Mouse (Mus musculus): ENCODE data around the gene Ralgapb. TPM values are rescaled to one million over a fixed set of nuclear protein-coding genes. Genes with fewer than 3 reads are reported as not detected.

Gene Ralgapb
- polyA plus RNA-seq, 1 experiment from 2014 or later = 23.2 TPM

DNA sequence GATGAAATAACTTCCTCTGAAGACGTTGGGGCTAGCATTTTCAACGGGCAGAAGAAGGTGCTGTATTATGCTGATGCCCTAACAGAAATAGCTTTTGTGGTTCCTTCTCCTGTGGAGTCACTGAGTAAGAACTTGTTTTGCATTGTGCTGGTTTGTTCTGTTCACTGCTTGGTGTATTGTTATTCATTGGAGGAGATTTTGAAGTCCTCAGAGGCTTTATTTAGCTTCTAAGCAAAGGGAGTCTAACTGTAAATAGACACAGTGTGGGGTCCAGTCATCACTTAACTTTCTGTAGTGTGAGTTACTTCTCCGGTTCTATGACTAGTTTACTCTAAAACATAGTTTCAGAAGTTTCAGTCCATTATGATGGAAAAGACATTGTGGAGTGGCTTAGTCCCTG lies 68.0 kb downstream of the Ralgapb start:
- Histone ChIP-seq H3K4me2 (ENCODE audit: low read depth, low read length, severe bottlenecking) (no peak overlapping the region), H3K9me3 (ENCODE audit: control insufficient read depth, low read length) (no peaks in the 10 kb centered on the region), H3K36me3 (ENCODE audit: control insufficient read depth, insufficient read depth, low read length) (peaks cover 3% of the 10 kb centered on the region; the same call in 1 of the 2 replicates), H3K4me3 (ENCODE audit: low read depth, low read length) (no peak overlapping the region), H3K27ac (ENCODE audit: low read depth, low read length) (no peak overlapping the region), H3K9ac (ENCODE audit: low read length) (no peak overlapping the region), H3K4me1 (replicated peaks; ENCODE audit: control insufficient read depth, insufficient read depth, low read length) (no peaks in the 10 kb centered on the region), H3K27me3 (ENCODE audit: control insufficient read depth, insufficient read depth, low read length) (no peaks in the 10 kb centered on the region)
- no peak for DNase-seq (ENCODE audit: low spot score)
- WGBS = 84% methylated on average over 3 of the region's 3 CpGs
- no peak for ATAC-seq (replicated peaks; ENCODE audit: low FRiP score)

DNA sequence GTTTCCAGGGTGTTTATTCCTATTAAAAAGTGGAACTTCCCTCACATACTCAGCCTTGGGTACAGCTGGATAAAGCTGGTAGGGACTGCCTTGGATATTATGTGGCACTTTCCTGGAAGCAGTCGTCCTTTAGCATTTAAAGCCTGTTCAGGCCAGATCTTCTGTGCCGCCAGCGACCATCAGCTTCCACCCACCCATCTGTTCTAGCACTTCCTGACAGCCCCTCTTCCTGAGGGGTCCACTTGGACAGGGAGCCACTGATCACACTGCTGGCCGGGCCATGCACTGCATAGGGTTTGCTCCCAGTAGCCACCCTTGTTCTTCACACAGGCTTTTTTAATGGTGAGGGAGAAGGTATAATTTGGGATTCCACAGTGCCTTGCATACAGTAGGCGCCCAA lies 88.8 kb downstream of the Ralgapb start:
- DNase-seq (ENCODE audit: low spot score) = no peak
- 88% methylated on average over 5 of the region's 5 CpGs for WGBS
- no peak for ATAC-seq (replicated peaks; ENCODE audit: low FRiP score)
- H3K4me2 ChIP-seq (ENCODE audit: low read depth, low read length, severe bottlenecking) = no peak overlapping the region
- no peaks in the 10 kb centered on the region; the same call in 1 of the 2 replicates for H3K36me3 ChIP-seq (ENCODE audit: control insufficient read depth, insufficient read depth, low read length)
- no peak overlapping the region for H3K4me3 ChIP-seq (ENCODE audit: low read depth, low read length)
- no peaks in the 10 kb centered on the region for H3K4me1 ChIP-seq (replicated peaks; ENCODE audit: control insufficient read depth, insufficient read depth, low read length)
- H3K27ac ChIP-seq (ENCODE audit: low read depth, low read length) = no peak overlapping the region
- no peak overlapping the region for H3K9ac ChIP-seq (ENCODE audit: low read length)
- no peaks in the 10 kb centered on the region for H3K27me3 ChIP-seq (ENCODE audit: control insufficient read depth, insufficient read depth, low read length)
- no peaks in the 10 kb centered on the region for H3K9me3 ChIP-seq (ENCODE audit: control insufficient read depth, low read length)

DNA sequence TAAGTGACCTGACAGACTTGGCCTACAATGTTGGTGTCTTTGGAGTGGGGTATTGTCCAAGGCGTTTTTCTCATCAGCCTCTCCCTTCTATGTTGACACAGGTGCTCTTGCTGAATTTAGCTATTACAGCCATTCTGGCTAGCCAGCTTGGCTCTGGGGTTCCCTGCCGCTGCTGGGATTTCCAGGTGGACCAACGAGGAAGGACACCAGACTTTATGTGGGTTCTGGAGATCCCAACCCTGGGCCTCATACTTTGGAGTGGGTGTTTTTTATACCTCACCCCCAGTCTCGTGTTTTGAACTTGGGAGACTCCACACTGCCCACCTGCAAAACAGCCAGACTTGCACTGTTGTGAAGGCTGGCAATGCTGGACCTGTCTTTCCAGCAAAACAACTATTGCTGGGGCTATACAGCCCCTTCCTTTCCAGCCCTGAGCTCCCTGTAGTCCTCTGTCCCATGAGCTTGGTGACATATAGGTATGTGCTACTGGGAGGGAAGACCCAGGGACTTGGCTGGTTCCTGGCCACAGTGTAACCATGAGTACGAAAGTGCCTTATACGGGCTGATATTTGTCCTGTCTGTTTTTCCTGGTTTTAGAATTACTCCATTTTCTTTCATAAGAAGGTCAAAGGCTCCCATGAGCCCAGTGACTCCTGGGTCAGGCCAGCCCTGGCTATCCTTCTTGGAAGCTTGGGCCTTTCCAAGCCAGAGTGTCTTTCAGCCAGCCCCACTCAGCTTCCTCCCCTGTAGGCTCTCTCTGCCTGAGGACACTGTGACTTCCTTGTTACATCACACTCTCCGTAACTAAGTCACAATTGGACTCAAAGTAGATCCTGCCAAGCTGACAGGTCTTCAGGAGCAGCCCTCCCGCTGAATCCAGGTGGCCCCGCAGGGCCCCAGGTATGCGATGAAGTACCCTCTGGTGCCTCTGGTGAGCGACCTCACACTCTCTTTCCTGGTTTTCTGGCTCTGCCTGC lies 92.5 kb downstream of the Ralgapb start, which contains the start of gene Adig:
Adig (plus strand) TSS at position 777 of the 977 bp plus-strand sequence.
- ATAC-seq (replicated peaks; ENCODE audit: low FRiP score) (no peak), DNase-seq (ENCODE audit: low spot score) (no peak)
- no peaks in the 10 kb centered on the region for H3K4me1 ChIP-seq (replicated peaks; ENCODE audit: control insufficient read depth, insufficient read depth, low read length)
- no peaks in the 10 kb centered on the region for H3K9me3 ChIP-seq (ENCODE audit: control insufficient read depth, low read length)
- no peak within 1 kb of the TSS for H3K4me3 ChIP-seq (ENCODE audit: low read depth, low read length)
- 79% methylated on average over 11 of the region's 11 CpGs for WGBS
- H3K4me2 ChIP-seq (ENCODE audit: low read depth, low read length, severe bottlenecking) = no peak within 1 kb of the TSS
- no peaks in the 10 kb centered on the region for H3K27me3 ChIP-seq (ENCODE audit: control insufficient read depth, insufficient read depth, low read length)
- H3K27ac ChIP-seq (ENCODE audit: low read depth, low read length) = no peak within 1 kb of the TSS
- H3K9ac ChIP-seq (ENCODE audit: low read length) = no peak within 1 kb of the TSS
- no peaks in the 10 kb centered on the region for H3K36me3 ChIP-seq (ENCODE audit: control insufficient read depth, insufficient read depth, low read length)

DNA sequence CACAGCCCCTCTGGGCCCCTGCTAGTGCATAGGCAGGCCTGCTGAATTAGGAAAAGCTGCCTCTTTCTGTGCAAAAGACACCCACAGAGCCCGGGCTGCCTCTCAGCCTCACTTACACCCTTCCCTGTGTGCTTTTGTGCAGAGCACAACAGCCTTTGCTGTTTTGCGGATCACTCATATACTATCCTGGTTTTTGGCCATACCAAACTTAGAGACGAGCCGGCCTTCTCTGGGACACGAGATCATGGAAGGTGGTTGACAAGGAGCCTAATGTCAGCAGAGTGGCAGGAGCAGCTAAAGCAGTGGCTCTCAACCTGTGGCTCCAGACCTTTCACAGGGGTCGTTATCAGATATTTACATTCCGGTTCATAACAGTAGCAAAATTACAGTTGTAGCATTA lies 93.6 kb downstream of the Ralgapb start:
- Histone ChIP-seq H3K9me3 (ENCODE audit: control insufficient read depth, low read length) (no peaks in the 10 kb centered on the region), H3K27ac (ENCODE audit: low read depth, low read length) (no peak overlapping the region), H3K36me3 (ENCODE audit: control insufficient read depth, insufficient read depth, low read length) (no peaks in the 10 kb centered on the region), H3K9ac (ENCODE audit: low read length) (no peak overlapping the region), H3K4me1 (replicated peaks; ENCODE audit: control insufficient read depth, insufficient read depth, low read length) (no peaks in the 10 kb centered on the region), H3K4me3 (ENCODE audit: low read depth, low read length) (no peak overlapping the region), H3K27me3 (ENCODE audit: control insufficient read depth, insufficient read depth, low read length) (no peaks in the 10 kb centered on the region), H3K4me2 (ENCODE audit: low read depth, low read length, severe bottlenecking) (no peak overlapping the region)
- ATAC-seq (replicated peaks; ENCODE audit: low FRiP score) (no peak), DNase-seq (ENCODE audit: low spot score) (no peak)
- 89% methylated on average over 7 of the region's 7 CpGs for WGBS

DNA sequence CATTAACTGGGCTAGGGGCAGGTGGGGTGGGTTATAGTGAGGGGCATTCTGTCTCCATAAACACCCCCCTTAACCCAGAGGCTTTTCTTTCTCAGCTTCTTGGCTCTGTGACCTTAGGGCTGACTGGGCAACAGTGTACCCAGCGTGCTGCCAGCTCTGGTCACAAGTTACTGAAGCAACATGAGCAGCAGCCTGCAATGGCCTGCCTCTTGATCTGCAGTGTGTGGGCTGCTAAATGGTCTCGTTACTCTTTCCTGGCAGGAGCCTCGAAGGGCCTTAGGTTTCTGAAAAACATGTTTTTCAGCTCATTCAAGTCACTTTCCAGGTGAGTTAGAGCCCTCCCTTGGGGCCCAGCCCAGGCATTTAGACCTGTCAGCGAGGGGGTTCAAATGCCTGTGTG lies 94.0 kb downstream of the Ralgapb start:
- Histone ChIP-seq H3K9ac (ENCODE audit: low read length) (no peak overlapping the region), H3K4me3 (ENCODE audit: low read depth, low read length) (no peak overlapping the region), H3K27me3 (ENCODE audit: control insufficient read depth, insufficient read depth, low read length) (no peaks in the 10 kb centered on the region), H3K4me2 (ENCODE audit: low read depth, low read length, severe bottlenecking) (no peak overlapping the region), H3K9me3 (ENCODE audit: control insufficient read depth, low read length) (no peaks in the 10 kb centered on the region), H3K36me3 (ENCODE audit: control insufficient read depth, insufficient read depth, low read length) (no peaks in the 10 kb centered on the region), H3K4me1 (replicated peaks; ENCODE audit: control insufficient read depth, insufficient read depth, low read length) (no peaks in the 10 kb centered on the region), H3K27ac (ENCODE audit: low read depth, low read length) (no peak overlapping the region)
- DNase-seq (ENCODE audit: low spot score) = no peak
- WGBS = 75% methylated on average over 4 of the region's 4 CpGs
- no peak for ATAC-seq (replicated peaks; ENCODE audit: low FRiP score)

DNA sequence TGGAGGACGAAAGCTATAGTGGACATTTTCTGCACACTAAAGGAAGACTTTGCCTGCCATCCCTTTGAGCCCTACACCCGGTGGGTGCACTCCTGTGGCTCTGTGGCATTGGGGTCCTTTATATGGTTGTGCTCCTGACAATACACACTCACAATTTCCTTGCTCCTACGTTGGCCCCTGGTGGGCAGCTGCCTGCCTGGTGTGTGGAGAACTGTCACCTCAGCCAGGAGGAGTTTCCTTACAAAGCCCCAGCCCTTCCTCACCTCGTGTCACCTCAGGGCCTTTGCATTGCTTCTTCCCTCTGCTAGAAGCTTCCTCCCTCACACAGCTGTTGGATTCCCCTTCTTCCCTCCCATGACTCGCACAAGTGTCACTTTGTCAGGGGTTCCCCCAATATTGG lies 96.8 kb downstream of the Ralgapb start:
- Histone ChIP-seq H3K9ac (ENCODE audit: low read length) (no peak overlapping the region), H3K36me3 (ENCODE audit: control insufficient read depth, insufficient read depth, low read length) (no peaks in the 10 kb centered on the region), H3K4me1 (replicated peaks; ENCODE audit: control insufficient read depth, insufficient read depth, low read length) (no peaks in the 10 kb centered on the region), H3K4me3 (ENCODE audit: low read depth, low read length) (no peak overlapping the region), H3K4me2 (ENCODE audit: low read depth, low read length, severe bottlenecking) (no peak overlapping the region), H3K9me3 (ENCODE audit: control insufficient read depth, low read length) (no peaks in the 10 kb centered on the region), H3K27ac (ENCODE audit: low read depth, low read length) (no peak overlapping the region), H3K27me3 (ENCODE audit: control insufficient read depth, insufficient read depth, low read length) (no peaks in the 10 kb centered on the region)
- WGBS = 85% methylated on average over 5 of the region's 5 CpGs
- no peak for DNase-seq (ENCODE audit: low spot score)
- ATAC-seq (replicated peaks; ENCODE audit: low FRiP score) = no peak

DNA sequence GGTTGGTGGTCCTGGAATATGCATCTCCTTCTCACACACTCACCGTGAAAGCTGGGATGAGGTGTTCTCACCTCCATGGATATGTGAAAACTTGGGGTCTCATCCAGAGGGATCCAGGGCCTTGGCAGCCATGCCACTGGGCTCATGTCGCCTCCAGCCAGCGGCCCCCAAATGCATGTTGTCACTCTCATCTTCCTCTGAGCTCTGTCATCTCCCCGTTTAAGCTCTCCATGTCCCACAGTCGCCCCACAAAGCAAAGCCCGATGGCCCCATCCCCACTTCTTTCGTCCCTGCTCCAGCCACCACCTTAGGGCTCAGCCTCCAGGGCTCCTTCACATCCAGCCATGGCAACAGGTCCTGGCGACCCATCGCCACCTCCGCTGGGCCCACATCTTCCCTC lies 97.4 kb downstream of the Ralgapb start:
- Histone ChIP-seq H3K4me1 (replicated peaks; ENCODE audit: control insufficient read depth, insufficient read depth, low read length) (no peaks in the 10 kb centered on the region), H3K36me3 (ENCODE audit: control insufficient read depth, insufficient read depth, low read length) (no peaks in the 10 kb centered on the region)

DNA sequence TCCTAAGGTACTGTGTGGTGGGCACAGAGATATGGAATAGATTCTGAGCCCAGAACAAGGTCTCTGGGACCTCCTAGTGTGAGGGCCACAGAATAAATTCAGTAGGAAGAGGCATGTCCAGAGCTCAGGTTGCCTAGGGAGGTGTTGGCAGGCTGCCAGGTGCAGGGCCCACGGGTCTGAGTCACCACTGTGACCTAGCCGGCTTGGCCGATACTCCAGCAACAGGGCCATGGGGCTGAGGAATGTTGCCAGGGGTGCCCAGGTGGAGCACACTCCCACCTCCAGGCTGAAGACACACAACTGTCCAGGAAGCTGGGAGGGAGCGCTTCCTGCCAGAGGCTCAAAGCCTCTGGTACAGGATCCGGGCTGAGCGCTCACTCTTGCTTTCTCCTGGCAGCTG lies 101.0 kb downstream of the Ralgapb start:
- no peak for ATAC-seq (replicated peaks; ENCODE audit: low FRiP score)

More for the DNA sequence above, 97.4 kb downstream of the Ralgapb start:
- 93% methylated on average over 10 of the region's 10 CpGs for WGBS
- no peak overlapping the region for H3K4me3 ChIP-seq (ENCODE audit: low read depth, low read length)
- no peak overlapping the region for H3K4me2 ChIP-seq (ENCODE audit: low read depth, low read length, severe bottlenecking)
- no peak overlapping the region for H3K9ac ChIP-seq (ENCODE audit: low read length)
- H3K27ac ChIP-seq (ENCODE audit: low read depth, low read length) = no peak overlapping the region
- H3K27me3 ChIP-seq (ENCODE audit: control insufficient read depth, insufficient read depth, low read length) = no peaks in the 10 kb centered on the region
- DNase-seq (ENCODE audit: low spot score) (no peak), ATAC-seq (replicated peaks; ENCODE audit: low FRiP score) (no peak)
- no peaks in the 10 kb centered on the region for H3K9me3 ChIP-seq (ENCODE audit: control insufficient read depth, low read length)

DNA sequence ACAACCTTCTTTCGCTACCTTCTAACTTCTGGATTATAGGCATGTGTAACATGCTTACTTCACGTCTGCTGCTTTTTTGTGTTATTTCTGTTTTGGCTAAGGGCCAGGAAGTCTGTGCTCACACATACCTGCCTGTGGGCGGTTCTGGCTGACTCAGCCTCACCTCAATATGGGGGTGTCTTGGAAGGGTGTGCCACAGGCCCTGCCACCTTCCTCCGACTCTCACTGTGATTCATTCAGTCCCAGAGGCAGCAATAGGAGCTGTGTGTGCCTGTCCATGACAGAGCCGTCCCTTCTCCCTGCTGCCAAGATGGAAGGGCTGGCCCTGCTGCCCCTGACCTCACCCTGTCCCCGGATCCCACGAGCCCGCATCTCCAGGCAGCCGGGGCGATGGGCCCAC lies 102.9 kb downstream of the Ralgapb start, which contains the start of gene Arhgap40:
Arhgap40 (plus strand) TSS at position 269 of the 400 bp plus-strand sequence.
- Histone ChIP-seq H3K27ac (ENCODE audit: low read depth, low read length) (no peak within 1 kb of the TSS), H3K4me2 (ENCODE audit: low read depth, low read length, severe bottlenecking) (no peak within 1 kb of the TSS), H3K36me3 (ENCODE audit: control insufficient read depth, insufficient read depth, low read length) (no peaks in the 10 kb centered on the region), H3K9ac (ENCODE audit: low read length) (no peak within 1 kb of the TSS), H3K4me1 (replicated peaks; ENCODE audit: control insufficient read depth, insufficient read depth, low read length) (no peaks in the 10 kb centered on the region), H3K27me3 (ENCODE audit: control insufficient read depth, insufficient read depth, low read length) (no peaks in the 10 kb centered on the region), H3K4me3 (ENCODE audit: low read depth, low read length) (no peak within 1 kb of the TSS), H3K9me3 (ENCODE audit: control insufficient read depth, low read length) (no peaks in the 10 kb centered on the region)
- peak; percentile 45 for DNase-seq (ENCODE audit: low spot score)
- no peak for ATAC-seq (replicated peaks; ENCODE audit: low FRiP score)
- 90% methylated on average over 10 of the region's 10 CpGs for WGBS

More for the DNA sequence above, 101.0 kb downstream of the Ralgapb start:
- WGBS = 86% methylated on average over 6 of the region's 6 CpGs
- Histone ChIP-seq H3K36me3 (ENCODE audit: control insufficient read depth, insufficient read depth, low read length) (no peaks in the 10 kb centered on the region), H3K4me1 (replicated peaks; ENCODE audit: control insufficient read depth, insufficient read depth, low read length) (no peaks in the 10 kb centered on the region), H3K27me3 (ENCODE audit: control insufficient read depth, insufficient read depth, low read length) (no peaks in the 10 kb centered on the region), H3K9ac (ENCODE audit: low read length) (no peak overlapping the region), H3K4me3 (ENCODE audit: low read depth, low read length) (no peak overlapping the region), H3K4me2 (ENCODE audit: low read depth, low read length, severe bottlenecking) (no peak overlapping the region), H3K27ac (ENCODE audit: low read depth, low read length) (no peak overlapping the region), H3K9me3 (ENCODE audit: control insufficient read depth, low read length) (no peaks in the 10 kb centered on the region)
- DNase-seq (ENCODE audit: low spot score) = peak; percentile 49
